Mouse (Mus musculus): ENCODE data around the gene Cilp. TPM values are rescaled to one million over a fixed set of nuclear protein-coding genes. Genes with fewer than 3 reads are reported as not detected.

The Cilp gene
- polyA plus RNA-seq, 2 experiments from 2014 or later, result not detected

GRCm38 (mm10) chr9:65297056-65297455, 32.1 kb downstream of the Cilp start:
- no peak for ATAC-seq

- no peak for ATAC-seq
These were observed 33.8 kb downstream of the Cilp start for GRCm38 (mm10) chr9:65298761-65299160.

- no peak for ATAC-seq
These were observed 34.7 kb downstream of the Cilp start for GRCm38 (mm10) chr9:65299650-65300049.

- no peak for ATAC-seq
These were observed 37.5 kb downstream of the Cilp start for GRCm38 (mm10) chr9:65302327-65302983.

- ATAC-seq, result no peak
These were observed 38.6 kb downstream of the Cilp start for GRCm38 (mm10) chr9:65303586-65303985.

GRCm38 (mm10) chr9:65304300-65304699, 39.3 kb downstream of the Cilp start:
- ATAC-seq, result no peak

- ATAC-seq, result no peak
These were observed 41.7 kb downstream of the Cilp start for GRCm38 (mm10) chr9:65306672-65307071.

- ATAC-seq, result no peak
These were observed 43.0 kb downstream of the Cilp start for GRCm38 (mm10) chr9:65308011-65308410.

GRCm38 (mm10) chr9:65312669-65313357, 47.8 kb downstream of the Cilp start:
- ATAC-seq, result no peak

GRCm38 (mm10) chr9:65313846-65314245, 48.9 kb downstream of the Cilp start:
- ATAC-seq, result no peak

- ATAC-seq, result no peak
These were observed 57.4 kb downstream of the Cilp start for GRCm38 (mm10) chr9:65322255-65322900.

GRCm38 (mm10) chr9:65325971-65326370, 61.0 kb downstream of the Cilp start:
- no peak for ATAC-seq

GRCm38 (mm10) chr9:65327371-65327770, 62.4 kb downstream of the Cilp start:
- ATAC-seq, result no peak

Other genes with a start within 250 kb of the Cilp start
- gene Hacd3, start 243.5 kb upstream of the Cilp start, polyA plus RNA-seq (2017; shearing (Covaris generic)), result 100 to 1,000 TPM; 104 to 106 TPM
- 10 to 100 TPM; 23.4 to 29.2 TPM for gene Dpp8, start 232.8 kb upstream of the Cilp start, polyA plus RNA-seq (2017; shearing (Covaris generic))
- gene Igdcc4, start 163.7 kb upstream of the Cilp start, polyA plus RNA-seq (2017; shearing (Covaris generic)), result under 1 TPM in 1 of 2 experiments, not detected in 1; 0.11 TPM
- not detected for gene Igdcc3, start 124.0 kb upstream of the Cilp start, polyA plus RNA-seq (2017; shearing (Covaris generic))
- 1 to 10 TPM; 5.7 to 6.6 TPM for gene Parp16, start 69.8 kb upstream of the Cilp start, polyA plus RNA-seq (2017; shearing (Covaris generic))
- 10 to 100 TPM; 35.1 to 35.3 TPM for gene Clpx, start 29.1 kb downstream of the Cilp start, polyA plus RNA-seq (2017; shearing (Covaris generic))
- gene Pdcd7, start 80.9 kb downstream of the Cilp start, polyA plus RNA-seq (2017; shearing (Covaris generic)), result 1 to 10 TPM; 4.1 to 5.0 TPM
- not detected for gene Ubap1l, start 95.9 kb downstream of the Cilp start, polyA plus RNA-seq (2017; shearing (Covaris generic))
- not detected for gene Kbtbd13, start 126.5 kb downstream of the Cilp start, polyA plus RNA-seq (2017; shearing (Covaris generic))
- gene Rasl12, start 133.3 kb downstream of the Cilp start, polyA plus RNA-seq (2017; shearing (Covaris generic)), result under 1 TPM in 1 of 2 experiments, not detected in 1; 0.19 TPM
- not detected for gene Slc51b, start 157.8 kb downstream of the Cilp start, polyA plus RNA-seq (2017; shearing (Covaris generic))
- 10 to 100 TPM; 23.1 to 29.6 TPM for gene Mtfmt, start 170.6 kb downstream of the Cilp start, polyA plus RNA-seq (2017; shearing (Covaris generic))
- gene Spg21, start 195.8 kb downstream of the Cilp start, polyA plus RNA-seq (2017; shearing (Covaris generic)), result 10 to 100 TPM; 73.7 to 88.9 TPM

Data from activated CD4-positive, CD25-positive, alpha-beta regulatory T cell, adult 4 months (primary cell).